Mouse (Mus musculus) megakaryocyte, adult 5-6 weeks (primary cell): Measurements from ENCODE around the gene Ext2. TPM values are rescaled to one million over a fixed set of nuclear protein-coding genes. Genes with fewer than 3 reads are reported as not detected.

Experiments used
- ATAC-seq: 2 replicates; pipeline ENCODE4 v1.8.0; 2016; ENCODE audit warnings: mild to moderate bottlenecking, inconsistent platforms; ENCODE audit not compliant: poor library complexity, severe bottlenecking
- total RNA-seq, 2 experiments: library from RNA; stranded (forward) in 1 of 2; stranded (reverse) in 1 of 2; fragments of 153-499, 151-499 nt in 1 of 2; fragments of 221-1000, 200-1000 nt in 1 of 2; gene quantifications; 2 replicates each; pipeline versions ENCODE4 v1.2.3 to v1.2.4; 2015 to 2017

The Ext2 gene
- total RNA-seq, 2 experiments from 2014 or later, result 16.3 to 29.7 TPM

DNA sequence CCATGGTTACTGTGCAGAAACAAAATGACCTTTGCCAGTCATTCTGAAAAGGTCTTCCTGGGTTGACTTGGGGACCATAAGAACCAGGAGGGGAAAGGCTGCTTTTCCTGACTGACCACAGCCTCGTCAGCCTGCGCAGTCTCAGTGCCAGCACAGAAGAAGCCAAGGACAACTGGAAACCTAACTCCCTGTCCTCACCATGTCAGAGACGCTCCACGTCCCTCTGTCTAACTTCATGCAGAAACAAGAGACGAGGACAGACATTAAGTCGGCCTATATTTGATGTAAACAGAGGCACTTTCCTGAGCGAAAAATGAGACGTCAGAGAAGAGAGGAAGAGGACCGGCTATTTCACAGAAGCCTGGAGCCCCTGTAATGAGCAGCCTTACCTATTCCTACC lies 76.6 kb downstream of the Ext2 start:
- ATAC-seq, result no peak

DNA sequence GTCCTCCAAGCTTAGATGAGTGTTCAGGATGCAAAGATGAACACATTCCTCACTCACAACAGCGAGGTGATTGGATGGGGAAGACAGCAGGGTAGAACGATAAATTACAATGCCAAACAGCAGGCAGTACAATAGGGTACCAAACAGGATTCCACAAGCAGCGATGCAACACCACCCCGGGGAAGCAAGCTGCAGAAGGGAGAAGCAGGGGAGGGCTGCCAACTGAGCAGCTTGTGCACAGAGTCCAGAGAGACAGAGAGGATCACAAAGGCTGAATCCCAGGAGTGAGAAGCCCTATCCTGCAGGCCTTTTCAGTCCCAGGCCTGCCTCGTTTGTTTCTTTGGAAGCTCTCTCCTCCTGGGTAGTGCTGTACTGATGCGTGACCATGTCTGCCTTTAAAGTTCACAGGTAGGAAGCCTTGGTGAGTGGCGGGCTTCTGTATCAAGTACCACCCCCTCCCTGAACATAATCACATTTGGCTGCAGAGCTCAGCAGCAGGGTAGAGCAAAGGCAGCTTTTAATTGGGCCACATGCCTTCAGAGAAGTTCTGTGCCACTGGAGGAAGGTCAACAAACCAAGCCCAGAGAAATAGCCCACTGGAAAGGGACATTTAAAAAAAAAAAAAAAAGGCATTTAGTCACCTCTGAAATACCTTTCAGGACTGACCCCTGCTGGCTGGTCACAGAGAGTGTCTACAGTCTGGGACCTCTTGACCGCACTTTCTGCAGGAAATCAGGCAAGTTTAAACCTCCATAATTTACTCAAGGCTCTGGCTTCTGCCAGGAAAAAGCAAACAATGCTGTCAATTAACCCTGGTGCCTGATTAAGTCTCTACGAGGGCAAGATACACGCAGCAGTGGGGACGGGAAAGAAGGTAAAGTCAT lies 77.8 kb downstream of the Ext2 start:
- no peak for ATAC-seq

DNA sequence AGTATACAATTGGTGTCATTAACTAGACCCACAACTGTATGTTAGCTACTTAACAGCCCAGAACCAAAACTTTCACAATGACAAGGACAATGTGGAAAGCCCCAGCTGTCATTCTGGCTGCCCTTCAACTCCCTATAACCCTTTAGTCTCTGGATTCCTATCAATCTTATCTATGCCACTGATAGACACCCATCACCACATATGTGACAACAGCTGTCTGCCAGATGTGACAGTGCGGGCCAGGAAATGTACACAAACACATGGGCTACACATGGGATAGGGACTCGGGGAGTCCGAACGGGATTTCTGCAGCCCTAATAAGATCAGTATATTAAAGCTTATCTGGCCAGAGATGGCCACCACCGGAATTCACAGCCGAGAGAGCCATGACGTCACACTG lies 80.7 kb downstream of the Ext2 start:
- ATAC-seq, result no peak

DNA sequence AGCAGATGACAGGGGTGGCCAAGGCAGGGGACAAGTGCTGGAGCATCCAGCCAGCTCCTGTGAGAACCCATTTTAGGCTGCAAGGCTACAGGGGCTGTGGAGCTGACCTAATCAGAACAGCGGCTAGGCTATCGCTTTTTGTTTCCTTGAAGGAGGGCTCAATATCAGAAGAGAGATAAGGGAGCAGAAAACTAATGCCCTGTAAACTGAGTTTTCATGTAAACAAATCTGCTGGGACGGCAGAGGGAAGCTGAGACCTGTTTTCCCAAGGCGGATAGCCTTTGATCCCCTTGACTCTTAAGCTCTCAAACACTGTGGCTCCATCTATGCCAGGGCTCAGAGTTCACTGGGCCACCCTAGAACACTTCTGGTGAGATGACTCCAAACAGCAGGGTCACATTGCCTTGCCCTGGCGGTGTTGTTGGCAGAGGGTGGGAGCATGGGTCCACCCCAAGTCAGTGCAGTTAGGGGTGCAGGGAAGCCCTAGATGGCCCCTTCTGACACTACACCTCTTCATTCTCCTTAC lies 83.3 kb downstream of the Ext2 start:
- ATAC-seq, result no peak

DNA sequence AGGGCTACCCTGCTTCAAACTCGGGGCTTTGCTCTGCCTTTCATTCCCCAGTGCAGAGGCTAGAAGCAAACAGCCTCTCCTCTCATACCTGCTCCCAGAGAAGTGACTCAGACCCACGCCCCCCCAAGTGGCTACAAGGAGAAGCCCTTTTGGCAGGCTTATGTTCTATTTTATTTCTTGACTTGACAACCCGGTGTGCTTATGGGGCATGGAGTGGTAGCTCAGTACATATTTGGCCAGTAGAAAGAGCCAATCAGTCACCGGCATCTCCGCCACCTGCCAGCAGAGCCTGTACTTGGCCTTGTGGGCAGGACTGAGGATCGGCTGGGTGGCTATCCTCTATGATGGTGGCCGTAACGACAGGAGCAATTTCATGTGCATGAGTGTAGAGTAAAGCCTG lies 85.2 kb downstream of the Ext2 start:
- ATAC-seq, result no peak

DNA sequence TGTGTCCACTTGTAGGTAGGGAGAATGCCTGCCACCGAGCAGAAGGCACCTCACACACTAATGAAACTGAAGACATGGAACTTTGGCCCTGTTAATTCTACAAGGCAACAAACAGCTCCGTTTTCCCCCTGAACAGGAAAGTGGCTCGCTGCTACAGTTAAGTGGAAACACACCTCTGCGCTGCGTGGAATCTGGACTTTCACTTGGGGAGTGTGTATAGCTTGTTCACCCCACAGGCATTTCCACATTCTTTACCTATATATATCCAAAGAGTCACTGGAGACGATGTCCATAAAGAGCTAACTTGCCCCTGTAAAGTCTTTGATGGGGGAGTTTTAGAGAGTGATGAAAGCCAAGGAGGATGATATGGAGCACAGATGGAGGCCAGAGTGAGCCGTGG lies 89.7 kb downstream of the Ext2 start:
- ATAC-seq, result no peak

DNA sequence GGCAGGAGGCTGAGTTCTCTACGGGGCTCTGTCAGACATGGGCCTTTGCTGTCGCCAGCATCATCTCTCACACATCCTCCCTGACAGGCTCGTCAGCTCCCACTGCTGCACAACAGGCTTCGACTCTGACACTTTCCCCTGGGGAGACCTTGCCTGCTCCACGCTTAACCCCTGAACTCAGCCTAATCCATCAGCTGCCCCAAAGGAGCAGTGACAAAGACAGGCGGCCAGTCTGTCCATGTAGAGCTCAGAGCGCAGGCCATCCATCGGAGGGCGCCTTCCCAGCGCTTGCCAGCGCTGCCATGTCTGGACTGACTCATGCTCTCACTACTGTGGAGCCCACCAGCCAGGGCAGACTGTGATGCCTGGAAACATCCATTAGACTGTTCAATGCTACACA lies 92.8 kb downstream of the Ext2 start:
- ATAC-seq, result no peak

DNA sequence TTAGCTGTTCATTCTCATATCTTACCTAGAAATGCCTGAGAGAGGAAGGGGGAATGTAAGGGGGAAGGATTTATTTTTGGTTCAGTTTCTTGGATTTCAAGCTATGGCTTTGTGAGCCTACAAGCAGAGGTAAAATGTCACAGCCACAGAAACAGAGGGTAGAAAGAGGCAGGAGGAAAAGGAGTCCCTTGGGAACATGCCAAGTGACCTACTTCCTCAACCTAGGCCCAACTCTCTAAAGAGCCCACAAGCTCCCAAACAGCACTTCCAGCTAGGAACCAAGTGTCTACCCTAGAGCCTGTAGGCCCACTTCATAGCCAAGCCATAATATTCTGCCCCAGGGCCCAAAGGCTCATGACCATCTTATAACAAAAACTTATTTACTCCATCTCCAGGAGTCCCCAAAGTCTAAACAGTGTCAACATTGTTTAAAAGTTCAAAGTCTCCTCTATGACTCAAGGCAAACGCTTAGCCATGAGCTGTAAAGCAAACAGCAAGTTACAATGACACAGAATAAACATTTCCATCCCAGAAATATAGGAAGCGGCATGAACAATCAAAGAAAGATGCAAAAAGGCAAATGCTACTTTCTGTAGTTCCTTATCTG lies 99.1 kb downstream of the Ext2 start:
- ATAC-seq, result no peak

DNA sequence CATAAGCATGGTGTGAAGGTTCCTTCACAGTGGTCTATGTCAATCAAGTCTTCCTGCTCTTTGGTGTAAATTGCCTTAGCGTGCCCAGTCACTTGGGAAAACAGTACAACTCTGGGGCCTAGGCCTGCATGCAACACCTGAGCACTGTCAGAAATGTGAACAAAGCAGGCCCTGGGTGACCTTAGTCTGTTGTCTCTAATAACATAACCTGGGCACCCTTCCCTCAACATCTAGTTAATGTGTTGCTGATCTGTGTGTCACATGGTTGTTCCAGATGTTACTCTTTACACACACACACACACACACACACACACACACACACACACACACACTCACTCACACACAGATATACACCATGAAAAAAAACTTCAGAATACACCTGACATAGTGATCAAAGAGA lies 101.4 kb downstream of the Ext2 start:
- ATAC-seq, result no peak

DNA sequence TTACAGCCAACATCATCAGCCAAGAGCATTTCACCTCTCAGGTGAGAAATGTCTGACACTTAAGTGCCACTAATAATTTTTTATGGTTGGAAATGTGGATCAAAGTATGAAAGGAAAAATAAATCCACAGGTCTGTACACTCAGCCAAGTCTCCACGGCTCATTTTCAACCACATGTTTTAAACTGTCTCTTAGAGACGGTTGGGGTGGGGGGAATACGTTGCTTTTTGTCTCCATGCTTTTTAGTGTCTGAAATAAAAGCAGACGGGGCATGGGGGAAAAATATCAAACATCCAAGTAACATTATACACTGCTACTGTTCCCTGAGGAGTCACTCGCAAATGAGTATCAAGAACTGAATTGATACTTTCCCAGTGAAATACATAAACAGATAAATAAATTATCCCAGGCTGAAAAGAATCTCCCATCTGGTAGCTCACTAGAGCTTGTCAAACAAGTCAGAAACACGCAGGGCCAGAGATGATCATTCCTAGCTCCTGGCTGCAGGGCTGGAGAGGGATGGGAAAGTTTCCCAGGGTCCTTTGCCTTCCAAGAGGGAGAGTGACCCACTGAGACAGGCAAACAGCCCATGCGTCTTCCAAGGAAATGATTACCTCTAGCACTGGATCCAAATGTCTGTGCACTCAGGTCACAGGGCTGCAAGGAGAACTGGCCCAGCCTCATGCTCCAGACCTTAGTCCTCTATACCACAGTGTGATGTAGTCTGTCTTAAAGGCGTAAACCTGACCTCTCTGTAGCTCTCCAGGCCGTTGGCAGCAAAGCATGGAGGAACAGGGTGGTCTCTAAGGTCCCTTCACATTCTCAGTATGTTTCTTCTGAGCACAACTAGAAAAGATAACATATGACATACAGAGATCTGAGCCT lies 102.3 kb downstream of the Ext2 start:
- ATAC-seq, result no peak

DNA sequence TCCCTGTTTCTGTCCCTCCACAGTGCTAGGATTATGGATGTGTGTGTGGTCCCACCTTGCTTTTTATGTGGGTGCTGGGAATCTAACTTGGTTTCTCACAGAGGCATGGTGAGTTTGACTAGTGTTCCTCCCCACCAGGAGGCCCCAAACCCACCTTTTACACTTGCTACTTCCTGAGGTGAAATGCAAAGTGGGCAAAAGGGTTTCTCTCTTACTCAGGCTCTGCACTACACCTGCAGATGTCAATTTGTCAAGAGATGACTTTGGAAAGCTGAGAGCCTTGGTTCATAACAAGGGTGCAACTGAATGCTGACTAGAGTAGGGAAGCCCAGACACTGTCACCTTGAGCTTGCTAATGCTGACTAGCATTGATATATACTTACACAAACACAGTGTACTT lies 109.1 kb downstream of the Ext2 start:
- ATAC-seq, result no peak

DNA sequence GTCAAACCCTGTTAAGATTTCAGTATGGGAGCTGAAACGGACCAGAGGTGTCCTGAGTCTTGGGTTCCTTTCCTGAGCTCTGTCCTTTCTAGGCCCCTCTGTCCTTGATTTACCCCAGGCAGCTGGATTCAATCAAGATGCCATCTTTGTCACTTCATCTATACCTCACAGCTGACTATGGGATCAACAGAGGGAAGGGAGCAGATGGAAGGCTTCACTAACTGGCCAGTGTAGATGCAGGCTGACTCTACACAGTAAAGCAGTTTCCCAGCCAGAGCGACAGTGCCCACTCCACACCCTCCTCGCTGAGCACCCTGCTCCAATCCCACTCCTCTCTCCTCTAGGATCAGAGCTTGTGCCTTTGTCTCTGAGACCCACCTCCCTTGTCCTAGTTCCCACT lies 110.9 kb downstream of the Ext2 start:
- ATAC-seq, result no peak

DNA sequence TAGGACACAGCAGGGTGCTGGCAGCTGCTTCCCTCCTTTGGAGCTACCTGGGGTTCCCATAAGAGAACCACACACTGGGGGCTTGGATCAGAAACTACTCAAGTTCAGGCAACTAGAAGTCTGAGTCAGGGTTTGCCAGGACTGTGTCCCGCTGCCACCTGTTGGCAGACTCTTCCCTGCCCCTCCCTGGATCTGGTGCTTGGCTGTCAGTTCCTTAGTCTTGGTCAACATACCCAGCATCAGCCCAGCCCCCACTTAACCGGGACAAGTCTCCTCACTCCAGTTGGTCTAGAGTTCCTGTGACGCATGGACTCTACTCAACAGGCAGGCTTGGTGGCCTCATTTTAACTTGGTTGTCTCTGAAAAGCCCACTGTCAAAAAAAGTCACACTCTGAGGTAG lies 112.7 kb downstream of the Ext2 start:
- no peak for ATAC-seq

DNA sequence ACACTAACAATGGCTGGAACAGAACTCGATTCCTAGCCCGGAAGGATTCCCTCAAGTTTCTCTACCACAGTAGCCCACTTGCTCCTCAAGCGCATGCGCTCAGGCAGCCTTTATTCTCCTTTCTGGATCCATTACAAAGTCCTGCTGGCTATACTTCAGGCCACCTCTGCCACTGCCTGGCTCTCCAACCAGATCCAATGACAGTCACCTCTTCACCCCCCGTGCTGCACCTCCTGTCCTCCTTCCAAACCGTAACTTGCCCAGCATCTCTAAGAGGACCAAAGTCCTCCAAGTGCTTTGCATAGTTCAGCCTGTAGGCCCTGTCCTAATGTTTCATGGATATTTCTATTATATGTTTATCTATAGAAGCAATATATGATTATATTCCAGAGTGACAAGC lies 113.1 kb downstream of the Ext2 start:
- no peak for ATAC-seq

DNA sequence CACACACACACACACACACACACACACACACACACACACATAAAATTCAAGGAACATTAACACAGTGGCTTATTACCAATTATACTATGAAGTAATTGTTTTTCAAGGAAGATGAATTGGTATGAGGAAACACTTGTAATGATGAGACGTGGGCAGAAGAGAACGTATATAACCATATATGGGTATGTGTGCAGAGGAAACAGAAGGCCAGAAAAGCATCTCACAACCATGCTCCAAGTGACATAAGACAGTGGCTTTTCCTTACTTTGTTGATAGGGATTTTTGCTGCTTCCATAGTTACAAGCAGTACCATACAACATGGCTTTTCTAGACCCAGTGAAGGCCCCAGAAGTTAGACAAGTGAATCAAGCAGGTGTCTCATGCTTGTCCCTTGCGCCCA lies 115.5 kb downstream of the Ext2 start:
- ATAC-seq, result no peak

DNA sequence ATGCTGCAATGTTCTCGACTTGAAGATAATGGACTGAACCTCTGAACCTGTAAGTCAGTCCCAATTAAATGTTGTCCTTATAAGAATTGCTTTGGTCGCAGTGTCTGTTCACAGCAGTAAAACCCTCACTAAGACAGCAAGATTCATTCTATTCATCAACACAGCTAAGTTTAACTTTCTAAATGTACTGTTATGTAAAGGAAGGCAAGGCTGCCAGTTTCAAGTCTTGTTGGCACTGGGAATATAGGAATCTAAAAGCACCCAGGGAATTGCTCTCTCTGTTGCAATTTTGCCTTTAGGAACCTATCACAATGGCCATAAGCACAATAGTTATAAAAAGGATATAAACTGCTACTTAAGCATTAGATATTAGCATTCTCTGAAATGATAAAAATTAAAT lies 116.0 kb downstream of the Ext2 start:
- no peak for ATAC-seq

DNA sequence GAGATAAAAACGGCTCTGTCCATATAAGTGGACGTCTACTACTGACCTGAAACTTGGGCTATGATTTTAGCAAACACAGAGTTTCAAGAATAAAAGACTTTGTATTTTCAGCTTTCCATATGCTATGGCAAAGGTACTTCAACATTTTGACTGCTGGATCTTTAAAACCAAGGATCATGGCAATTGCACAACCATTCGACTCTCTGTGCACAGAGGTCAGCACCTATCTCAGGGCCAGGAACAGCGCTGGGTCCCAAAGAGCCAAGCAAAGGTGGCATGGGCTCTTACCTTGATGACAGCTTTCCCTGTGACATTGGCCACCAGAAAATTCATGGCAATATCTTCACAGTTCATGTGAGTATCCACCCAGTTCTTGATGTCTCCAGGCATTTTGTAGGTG lies 118.2 kb downstream of the Ext2 start:
- ATAC-seq, result no peak

DNA sequence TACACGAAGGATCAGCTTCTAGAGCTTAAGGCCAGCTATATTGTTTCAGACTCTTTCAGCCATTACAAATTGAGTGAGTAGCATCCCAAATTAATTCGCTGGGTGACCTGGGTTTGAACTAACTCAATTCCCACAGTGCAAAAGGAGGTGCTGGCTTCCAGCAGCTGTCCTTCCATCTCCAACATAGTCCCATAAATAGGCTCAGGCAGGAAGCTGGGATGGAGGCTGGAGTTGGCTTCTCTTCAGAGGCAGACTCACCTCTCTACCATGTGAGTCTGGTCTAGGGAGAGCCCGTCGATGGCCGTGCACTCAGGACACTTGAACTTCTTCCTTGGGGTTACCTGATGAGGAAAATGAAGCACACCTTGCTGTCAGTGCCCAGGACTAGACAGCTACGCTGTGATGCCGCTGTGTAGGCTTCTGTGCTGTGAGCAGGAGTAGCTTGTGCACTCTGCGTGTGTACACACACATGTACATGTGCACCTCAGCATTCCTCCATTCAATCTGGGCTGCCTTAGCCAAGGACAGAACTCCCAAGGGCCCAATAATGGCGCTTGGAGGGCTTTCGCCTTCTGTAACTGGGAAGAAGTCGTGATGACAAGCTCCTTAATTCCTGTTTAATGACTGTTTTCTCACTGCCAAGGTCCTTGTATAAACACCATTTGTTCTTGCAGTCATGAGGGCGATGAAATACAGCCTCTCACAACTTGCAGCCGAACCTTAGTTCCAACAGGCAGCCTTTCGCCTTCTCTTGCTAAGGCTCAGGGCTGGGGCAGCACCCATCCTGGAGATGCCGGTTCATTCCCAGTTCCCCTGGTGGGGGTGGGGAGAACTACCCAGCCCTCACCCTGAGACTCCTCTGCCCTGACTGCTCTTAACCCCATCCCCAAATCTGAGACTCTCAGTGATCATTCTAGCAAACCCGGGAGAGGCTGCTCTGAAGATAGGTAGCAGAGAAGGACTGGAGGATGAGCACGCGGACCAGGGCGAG lies 119.1 kb downstream of the Ext2 start:
- ATAC-seq, result no peak

DNA sequence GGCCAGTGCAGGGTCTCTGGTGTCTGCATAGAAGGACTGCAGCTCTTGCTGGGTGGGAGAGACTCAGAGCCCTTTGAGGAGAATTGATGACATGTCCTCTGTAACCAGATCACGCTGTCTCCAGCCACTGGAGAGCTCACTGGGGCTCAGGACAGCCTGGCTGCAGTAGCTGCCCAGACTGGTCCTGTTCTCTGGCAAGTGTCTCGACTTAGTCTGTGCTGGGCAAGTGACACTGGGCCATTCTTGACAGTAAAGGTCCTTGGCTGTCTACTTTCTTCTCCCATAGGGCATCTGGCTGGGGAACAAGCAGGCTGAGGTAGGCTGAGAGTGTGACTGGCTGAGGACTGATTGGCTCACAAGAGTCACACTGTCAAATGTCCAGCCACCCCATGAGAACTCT lies 123.0 kb downstream of the Ext2 start:
- ATAC-seq, result no peak

DNA sequence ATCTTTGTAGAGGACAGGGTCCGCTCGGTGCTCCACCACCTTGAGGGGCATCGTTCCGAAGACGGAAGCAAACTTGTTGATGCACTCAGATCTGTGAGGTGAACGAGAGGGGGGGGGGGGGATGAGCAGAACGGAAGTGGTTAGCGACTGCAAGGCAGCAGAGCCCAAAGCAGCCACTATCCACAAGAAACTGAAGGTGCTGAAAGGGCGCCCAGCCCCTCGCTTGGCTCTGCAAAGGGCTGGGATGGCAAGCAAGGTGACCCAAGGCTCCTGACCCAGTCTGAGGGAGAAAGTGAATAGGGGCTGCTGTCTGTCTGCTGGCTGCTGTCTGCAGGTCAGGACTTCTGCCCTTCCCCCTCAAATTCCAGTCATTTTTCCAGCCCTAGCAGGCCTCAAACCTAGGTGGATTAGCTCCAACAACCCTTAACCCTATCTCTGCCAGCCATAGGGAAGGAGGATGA lies 126.2 kb downstream of the Ext2 start:
- ATAC-seq, result no peak
